Mouse (Mus musculus): ENCODE data around the gene Apoo. TPM values are rescaled to one million over a fixed set of nuclear protein-coding genes. Genes with fewer than 3 reads are reported as not detected.
A peak's percentile ranks its signal among the peaks of the same experiment; 100 is the strongest.
"Not testable (repeated sequence)": the region's sequence is repeated elsewhere in the genome, so short reads cannot be mapped to it uniquely, and the experiment has no call there.

Apoo gene
- polyA plus RNA-seq, 1 experiment from 2014 or later = 135 TPM

DNA sequence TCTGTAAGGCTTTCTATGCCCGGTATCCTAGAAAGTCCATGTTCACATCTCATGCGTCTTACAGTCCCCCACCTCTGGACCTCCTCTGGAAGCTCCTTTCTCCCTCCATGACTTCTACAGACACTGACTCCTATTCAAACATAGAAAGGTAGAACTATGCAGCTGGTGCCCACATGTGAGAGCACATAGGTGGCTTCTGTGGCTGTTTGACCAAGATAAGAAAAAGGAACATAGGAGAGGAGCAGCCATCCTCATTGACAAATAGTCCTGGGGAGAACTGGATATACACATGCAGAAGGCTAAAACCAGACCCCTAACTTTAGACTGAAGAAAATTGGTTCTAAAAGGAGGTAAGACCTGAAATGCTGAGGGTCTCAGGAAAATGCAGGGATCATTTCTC, 79.1 kb downstream of the Apoo start:
- peaks cover 16% of the 10 kb centered on the region; the same call in 1 of the 2 replicates for H3K27me3 ChIP-seq
- 100% methylated on average over 2 of the region's 2 CpGs for WGBS
- not testable (repeated sequence) for H3K4me3 ChIP-seq; H3K9me3 ChIP-seq; H3K27ac ChIP-seq; H3K4me1 ChIP-seq (replicated peaks); H3K9ac ChIP-seq; ATAC-seq (ENCODE audit: low FRiP score); H3K36me3 ChIP-seq; H3K4me2 ChIP-seq

DNA sequence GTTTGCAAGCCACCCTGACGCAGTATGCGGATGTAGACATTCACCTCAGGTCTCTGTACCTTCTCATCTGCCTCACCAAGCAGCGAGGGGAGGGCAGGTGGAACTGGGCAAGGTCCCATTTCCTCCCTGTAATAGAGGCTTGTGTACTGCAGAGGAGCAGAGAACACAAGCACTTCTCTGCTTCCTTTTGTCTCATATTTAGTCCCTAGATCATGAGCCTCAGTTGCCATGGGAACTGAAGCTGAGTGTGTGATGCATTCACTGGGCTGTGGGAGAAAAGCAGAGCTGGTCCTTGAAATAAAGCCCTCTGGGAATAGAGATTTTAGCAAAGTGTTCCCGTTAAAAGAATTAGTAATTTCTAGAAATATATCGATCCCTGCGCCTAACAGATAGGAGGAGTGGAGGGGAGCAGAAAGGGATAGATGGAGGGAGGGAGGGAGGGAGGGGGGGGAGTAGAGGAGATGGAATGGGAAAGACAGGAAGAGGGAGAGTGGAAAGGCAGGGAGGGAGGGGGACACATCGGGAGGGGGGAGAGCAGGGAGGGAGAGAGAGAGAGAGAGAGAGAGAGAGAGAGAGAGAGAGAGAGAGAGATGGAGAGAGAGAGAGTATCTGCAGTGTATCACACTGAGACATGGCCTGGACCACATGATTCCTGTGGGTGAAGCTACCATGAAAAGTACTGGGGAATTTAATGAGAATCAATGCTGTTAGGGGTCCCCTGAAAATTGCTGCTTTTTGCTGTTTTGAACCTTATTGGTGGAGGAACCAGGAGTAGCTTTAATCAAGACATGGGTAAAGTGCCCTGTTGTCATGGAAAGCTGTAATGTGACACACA, 83.3 kb downstream of the Apoo start:
- H3K4me3 ChIP-seq; H3K9ac ChIP-seq; H3K4me1 ChIP-seq (replicated peaks); H3K4me2 ChIP-seq; H3K9me3 ChIP-seq; H3K27ac ChIP-seq; H3K36me3 ChIP-seq: not testable (repeated sequence)
- 11% methylated on average over 1 of the region's 7 CpGs for WGBS
- H3K27me3 ChIP-seq = 0 out of 2 replicates have a peak, but pooled peaks cover 10% of the 10 kb centered on the region
- peak; percentile 90 for ATAC-seq (ENCODE audit: low FRiP score)

DNA sequence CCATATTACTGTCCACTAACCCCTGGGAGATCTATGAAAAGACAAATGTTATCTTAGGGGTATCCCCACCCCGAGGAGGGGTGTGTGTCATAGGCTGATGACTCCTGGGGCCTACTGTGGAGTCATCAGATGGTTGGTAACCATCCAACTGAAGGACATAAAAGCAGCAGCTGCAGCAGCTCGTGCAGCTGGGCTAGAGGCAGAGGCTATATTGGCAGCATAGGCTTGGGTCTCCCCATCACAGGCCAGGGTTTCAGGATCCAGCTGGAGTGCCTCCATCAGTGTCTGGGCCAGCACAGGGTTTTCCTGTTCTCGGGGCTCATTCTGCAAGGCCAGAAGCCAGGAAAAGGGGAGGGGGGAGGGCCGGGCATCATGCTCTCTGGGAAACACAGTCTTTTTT, 92.4 kb downstream of the Apoo start:
- 83% methylated on average over 4 of the region's 4 CpGs for WGBS
- Histone ChIP-seq H3K36me3 (no peaks in the 10 kb centered on the region), H3K27ac (no peak overlapping the region), H3K4me1 (replicated peaks) (no peaks in the 10 kb centered on the region), H3K9me3 (no peaks in the 10 kb centered on the region), H3K4me2 (no peak overlapping the region), H3K4me3 (no peak overlapping the region), H3K9ac (no peak overlapping the region), H3K27me3 (peaks cover 47% of the 10 kb centered on the region)
- no peak for ATAC-seq (ENCODE audit: low FRiP score)

DNA sequence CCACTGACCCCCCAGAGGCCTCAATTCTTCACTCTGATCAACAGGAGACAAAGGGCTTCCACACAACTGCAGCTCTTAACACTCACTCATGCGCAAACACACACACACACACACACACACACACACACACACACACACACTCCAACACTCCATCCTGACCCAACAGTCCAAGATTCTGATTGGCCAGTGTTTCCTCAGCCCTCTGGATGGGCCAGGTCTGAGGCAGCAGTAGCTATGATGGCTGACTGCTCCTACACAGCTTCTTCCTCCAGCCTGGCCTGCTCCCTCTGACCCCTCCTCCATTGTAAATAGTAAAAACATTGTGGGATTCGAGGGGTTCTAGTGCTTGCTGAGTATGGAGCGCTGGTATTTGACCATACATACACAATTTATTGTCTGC, 94.6 kb downstream of the Apoo start:
- WGBS = 70% methylated on average over 1 of the region's 3 CpGs
- not testable (repeated sequence) for H3K4me3 ChIP-seq; H3K36me3 ChIP-seq; H3K27ac ChIP-seq; H3K4me1 ChIP-seq (replicated peaks); H3K9me3 ChIP-seq; H3K9ac ChIP-seq; H3K4me2 ChIP-seq
- peaks cover 34% of the 10 kb centered on the region for H3K27me3 ChIP-seq
- peak; percentile 26; the same call in 1 of the 2 replicates for ATAC-seq (ENCODE audit: low FRiP score)

DNA sequence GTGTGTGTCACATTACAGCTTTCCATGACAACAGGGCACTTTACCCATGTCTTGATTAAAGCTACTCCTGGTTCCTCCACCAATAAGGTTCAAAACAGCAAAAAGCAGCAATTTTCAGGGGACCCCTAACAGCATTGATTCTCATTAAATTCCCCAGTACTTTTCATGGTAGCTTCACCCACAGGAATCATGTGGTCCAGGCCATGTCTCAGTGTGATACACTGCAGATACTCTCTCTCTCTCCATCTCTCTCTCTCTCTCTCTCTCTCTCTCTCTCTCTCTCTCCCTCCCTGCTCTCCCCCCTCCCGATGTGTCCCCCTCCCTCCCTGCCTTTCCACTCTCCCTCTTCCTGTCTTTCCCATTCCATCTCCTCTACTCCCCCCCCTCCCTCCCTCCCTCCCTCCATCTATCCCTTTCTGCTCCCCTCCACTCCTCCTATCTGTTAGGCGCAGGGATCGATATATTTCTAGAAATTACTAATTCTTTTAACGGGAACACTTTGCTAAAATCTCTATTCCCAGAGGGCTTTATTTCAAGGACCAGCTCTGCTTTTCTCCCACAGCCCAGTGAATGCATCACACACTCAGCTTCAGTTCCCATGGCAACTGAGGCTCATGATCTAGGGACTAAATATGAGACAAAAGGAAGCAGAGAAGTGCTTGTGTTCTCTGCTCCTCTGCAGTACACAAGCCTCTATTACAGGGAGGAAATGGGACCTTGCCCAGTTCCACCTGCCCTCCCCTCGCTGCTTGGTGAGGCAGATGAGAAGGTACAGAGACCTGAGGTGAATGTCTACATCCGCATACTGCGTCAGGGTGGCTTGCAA, 95.9 kb downstream of the Apoo start:
- H3K4me3 ChIP-seq; H3K4me1 ChIP-seq (replicated peaks); H3K9me3 ChIP-seq; H3K36me3 ChIP-seq; H3K4me2 ChIP-seq; H3K27ac ChIP-seq; H3K9ac ChIP-seq: not testable (repeated sequence)
- WGBS = no CpG with 5 or more reads among the region's 7 CpGs
- H3K27me3 ChIP-seq = peaks cover 22% of the 10 kb centered on the region; the same call in 1 of the 2 replicates
- ATAC-seq (ENCODE audit: low FRiP score) = peak; percentile 81

Small RNA genes within 50 kb of the gene (microRNA-seq; reads per million reads assigned to microRNA genes)
- not detected for gene Gm44477

Other genes with a start within 250 kb of the Apoo start
- 23.6 and 26.0 TPM in 2 replicates for gene Zfx, start 243.4 kb upstream of the Apoo start, polyA plus RNA-seq (2015; fragmentation: Nextera tagmentation; extraction: Ambion mirVana)
- 87.1 and 93.1 TPM in 2 replicates for gene Eif2s3x, start 154.3 kb upstream of the Apoo start, polyA plus RNA-seq (2015; fragmentation: Nextera tagmentation; extraction: Ambion mirVana)
- 9.7 and 10.4 TPM in 2 replicates for gene Klhl15, start 132.5 kb upstream of the Apoo start, polyA plus RNA-seq (2015; fragmentation: Nextera tagmentation; extraction: Ambion mirVana)
- gene Fam90a1b, start 340 bp upstream of the Apoo start, polyA plus RNA-seq (2015; fragmentation: Nextera tagmentation; extraction: Ambion mirVana) = 0.06 and 0.26 TPM in 2 replicates
- 1,046 and 1,103 TPM in 2 replicates for gene Maged1, start 175.0 kb downstream of the Apoo start, polyA plus RNA-seq (2015; fragmentation: Nextera tagmentation; extraction: Ambion mirVana)

Data from hindbrain, embryonic 13.5 days (tissue).